Mouse (Mus musculus) heart, postnatal 0 days (tissue): ENCODE results near the gene Prr5l. TPM values are rescaled to one million over a fixed set of nuclear protein-coding genes. Genes with fewer than 3 reads are reported as not detected.

ENCODE experiments used
- ATAC-seq: fragments of 200-750 bp; cut with Nextera tagmentation; 2 replicates; pipeline ENCODE4 v1.8.0; 2017; ENCODE audit warnings: low read depth, moderate number of reproducible peaks, moderate library complexity; ENCODE audit not compliant: insufficient read depth
- DNase-seq: peaks from one replicate; pipeline ENCODE4 v3.0.0-alpha.2; 2016; ENCODE audit warnings: low spot score
- H3K27ac ChIP-seq: fragments of 300-500 bp; sonication (generic); 2 replicates; pipeline ENCODE4 v1.5.1; 2014; ENCODE audit warnings: low read depth, mild to moderate bottlenecking
- H3K27me3 ChIP-seq: fragments of 300-500 bp; sonication (generic); 2 replicates; pipeline ENCODE4 v1.6.1; 2014; ENCODE audit warnings: low read length, mixed read lengths; ENCODE audit not compliant: control insufficient read depth, insufficient read depth
- H3K36me3 ChIP-seq: fragments of 300-500 bp; sonication (generic); replicated peaks from 2 replicates; pipeline ENCODE4 v1.6.1; 2014; ENCODE audit warnings: low read length, mixed read lengths; ENCODE audit not compliant: control insufficient read depth, insufficient read depth
- H3K4me1 ChIP-seq: fragments of 300-500 bp; sonication (generic); 2 replicates; pipeline ENCODE4 v1.6.1; 2014; ENCODE audit warnings: antibody characterized with exemption; ENCODE audit not compliant: control insufficient read depth, insufficient read depth
- H3K4me2 ChIP-seq: fragments of 300-500 bp; sonication (generic); 2 replicates; pipeline ENCODE4 v1.6.1; 2014; ENCODE audit warnings: low read depth, mild to moderate bottlenecking, low read length, moderate library complexity
- H3K4me3 ChIP-seq: fragments of 300-500 bp; sonication (generic); 2 replicates; pipeline ENCODE4 v1.5.1; 2014; ENCODE audit warnings: low read depth, low read length
- H3K9ac ChIP-seq: fragments of 300-500 bp; sonication (generic); replicated peaks from 2 replicates; pipeline ENCODE4 v1.6.1; 2014; ENCODE audit warnings: low read depth, low read length, mixed read lengths
- H3K9me3 ChIP-seq: fragments of 300-500 bp; sonication (generic); replicated peaks from 2 replicates; pipeline ENCODE4 v1.6.1; 2016; ENCODE audit warnings: low read length; ENCODE audit not compliant: control insufficient read depth
- CTCF ChIP-seq: IDR thresholded peaks from 2 replicates; pipeline ENCODE4 v1.5.1; 2016; ENCODE audit warnings: antibody characterized with exemption, control low read depth, low read depth
- EP300 ChIP-seq: IDR thresholded peaks from 2 replicates; pipeline ENCODE4 v1.6.1; 2016; ENCODE audit warnings: antibody characterized with exemption, low read depth
- WGBS: fragments of 180-500 bp; shearing (Covaris S2); extraction: QIAGEN DNeasy Blood & Tissue Kit; methylation state at CpG from one replicate; pipeline ENCODE4 v1.1.7; 2014; 5-methylcytosine and 5-hydroxymethylcytosine counted together
- polyA plus RNA-seq: library from polyadenylated mRNA; unstranded; fragments of >200 nt; fragmentation: Nextera tagmentation; extraction: Ambion mirVana; gene quantifications from 2 replicates; pipeline ENCODE4 v1.2.1, GENCODE M21; 2015
- total RNA-seq: library from RNA; depleted of rRNA; stranded (reverse); fragments of >200 nt; gene quantifications from 2 replicates; pipeline ENCODE4 v1.2.3, GENCODE M21; 2014; ENCODE audit warnings: low replicate concordance

Prr5l gene
- total and polyA plus RNA-seq, 2 experiments from 2014 or later: 2.9 to 16.1 TPM

DNA sequence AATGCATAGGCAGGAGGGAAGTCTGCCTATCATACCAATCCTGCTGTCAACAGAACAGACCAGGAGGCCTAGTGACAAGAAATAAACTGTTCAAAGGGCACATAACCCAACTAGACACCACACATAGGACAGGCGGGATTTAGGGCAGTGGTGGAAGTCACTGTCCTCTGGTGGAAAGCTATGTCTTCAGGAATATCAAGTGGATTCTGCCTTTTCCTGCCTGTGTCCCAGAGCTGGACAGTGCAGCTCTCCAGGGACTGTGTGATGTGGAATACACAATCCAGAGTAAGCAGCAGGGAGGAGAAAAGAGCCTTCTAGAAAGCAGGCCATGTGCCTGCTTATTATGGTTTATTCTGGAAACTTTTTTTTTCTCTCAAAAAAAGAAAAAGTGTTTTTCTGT, 125.0 kb downstream of the Prr5l start:
- Histone ChIP-seq H3K4me2 (no peak overlapping the region), H3K36me3 (no peaks in the 10 kb centered on the region), H3K9me3 (no peaks in the 10 kb centered on the region), H3K4me3 (no peak overlapping the region), H3K27me3 (no peaks in the 10 kb centered on the region), H3K27ac (no peak overlapping the region), H3K4me1 (0 out of 2 replicates have a peak, but pooled peaks cover 4% of the 10 kb centered on the region), H3K9ac (no peak overlapping the region)
- ATAC-seq (no peak), DNase-seq (no peak)
- TF ChIP-seq CTCF (no peak), EP300 (no peak)
- 74% methylated on average over 1 of the region's 1 CpGs for WGBS

DNA sequence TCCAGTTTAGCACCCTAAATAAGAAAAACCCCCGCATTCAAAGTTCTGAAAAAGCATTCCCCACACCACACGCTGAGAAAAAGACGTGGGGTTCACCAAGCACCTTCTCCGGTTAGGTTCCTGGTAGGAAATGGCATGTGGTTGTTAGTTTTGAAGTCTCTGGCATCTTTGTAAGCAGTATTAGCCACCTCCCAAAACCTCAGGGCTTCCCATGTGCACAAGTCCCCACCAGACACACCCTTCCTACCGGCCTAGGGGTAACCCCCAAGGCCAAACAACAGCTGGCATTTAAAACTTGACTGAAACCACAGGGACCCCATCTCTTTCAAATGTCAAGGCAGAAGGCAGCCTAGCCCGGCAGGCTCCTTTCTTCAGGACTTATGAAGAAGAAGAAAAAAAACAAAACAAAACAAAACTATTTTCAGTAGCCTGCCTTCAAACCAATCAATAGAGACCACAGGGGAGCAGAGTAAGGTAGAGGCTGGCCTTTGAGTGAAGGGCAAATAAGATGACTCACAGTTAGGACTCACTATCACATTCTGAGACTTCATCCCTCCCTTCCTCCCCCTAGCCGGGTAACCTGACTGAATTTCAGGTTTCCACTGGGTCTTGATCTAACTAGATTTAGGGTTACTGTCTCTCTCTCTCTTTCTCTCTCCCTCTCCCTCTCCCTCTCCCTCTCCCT, 126.6 kb downstream of the Prr5l start:
- DNase-seq (no peak), ATAC-seq (no peak)
- no peak overlapping the region for H3K27ac ChIP-seq
- H3K9ac ChIP-seq: no peak overlapping the region
- no peak overlapping the region for H3K4me3 ChIP-seq
- H3K4me2 ChIP-seq: no peak overlapping the region
- no peaks in the 10 kb centered on the region for H3K27me3 ChIP-seq
- WGBS: 63% methylated on average over 7 of the region's 7 CpGs
- no peaks in the 10 kb centered on the region for H3K36me3 ChIP-seq
- TF ChIP-seq EP300 (no peak), CTCF (no peak)
- H3K9me3 ChIP-seq: no peaks in the 10 kb centered on the region
- 0 out of 2 replicates have a peak, but pooled peaks cover 4% of the 10 kb centered on the region for H3K4me1 ChIP-seq

DNA sequence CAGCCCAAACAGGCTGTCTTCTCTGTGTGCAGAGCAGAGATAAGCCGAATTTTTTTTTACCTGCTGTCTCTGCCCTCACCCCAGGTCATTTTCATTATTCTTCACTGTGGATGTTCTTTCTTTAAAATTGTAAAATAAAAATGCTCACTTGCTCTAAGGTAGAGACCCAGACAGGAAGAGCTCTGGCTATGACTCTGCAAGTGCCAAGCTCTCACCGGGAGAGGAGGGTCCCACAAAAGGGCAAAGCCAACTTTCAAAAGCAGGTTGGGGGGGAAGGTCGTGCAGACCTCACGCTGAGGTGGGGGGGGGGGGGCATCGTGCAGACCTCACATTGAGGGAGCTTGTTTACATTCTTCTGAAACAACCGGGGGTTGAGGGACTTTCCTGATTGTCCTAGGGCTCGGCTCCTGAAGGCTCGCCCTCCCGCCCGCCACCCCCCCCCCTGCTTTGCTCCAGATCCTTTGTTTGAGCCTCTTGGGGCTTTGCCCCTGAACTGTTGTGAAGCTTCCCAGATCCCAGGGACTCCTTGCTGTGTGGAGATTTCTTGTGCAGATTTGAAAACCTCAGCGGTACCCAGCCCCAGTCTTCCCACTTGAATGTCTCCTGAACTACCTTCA, 127.8 kb downstream of the Prr5l start:
- TF ChIP-seq CTCF: no peak
- TF ChIP-seq EP300: no peak
- no peak overlapping the region for H3K9ac ChIP-seq
- WGBS: 17% methylated on average over 11 of the region's 11 CpGs
- no peaks in the 10 kb centered on the region for H3K36me3 ChIP-seq
- no peak overlapping the region for H3K27ac ChIP-seq
- H3K9me3 ChIP-seq: no peaks in the 10 kb centered on the region
- H3K27me3 ChIP-seq: no peaks in the 10 kb centered on the region
- DNase-seq: no peak
- no peak for ATAC-seq
- 0 out of 2 replicates have a peak overlapping the region, but pooled peaks have one; percentile 5 for H3K4me3 ChIP-seq
- peak overlapping the region; percentile 51 for H3K4me2 ChIP-seq
- 0 out of 2 replicates have a peak, but pooled peaks cover 9% of the 10 kb centered on the region for H3K4me1 ChIP-seq

- no peak overlapping the region for H3K27ac ChIP-seq
- WGBS: 89% methylated on average over 4 of the region's 4 CpGs
These were observed 128.4 kb downstream of the Prr5l start for GRCm38 (mm10) chr2:101754428-101754827.

GRCm38 (mm10) chr2:101752979-101753378, 129.8 kb downstream of the Prr5l start:
- ATAC-seq (no peak), DNase-seq (no peak)
- no peak overlapping the region for H3K4me2 ChIP-seq
- H3K27me3 ChIP-seq: no peaks in the 10 kb centered on the region
- 0 out of 2 replicates have a peak, but pooled peaks cover 9% of the 10 kb centered on the region for H3K4me1 ChIP-seq
- no peak overlapping the region for H3K27ac ChIP-seq
- no peak overlapping the region for H3K9ac ChIP-seq
- WGBS: 94% methylated on average over 6 of the region's 6 CpGs
- TF ChIP-seq EP300 (no peak), CTCF (no peak)
- H3K36me3 ChIP-seq: no peaks in the 10 kb centered on the region
- H3K4me3 ChIP-seq: no peak overlapping the region
- H3K9me3 ChIP-seq: no peaks in the 10 kb centered on the region

More at GRCm38 (mm10) chr2:101754428-101754827, 128.4 kb downstream of the Prr5l start:
- no peaks in the 10 kb centered on the region for H3K27me3 ChIP-seq
- no peaks in the 10 kb centered on the region for H3K9me3 ChIP-seq
- 0 out of 2 replicates have a peak, but pooled peaks cover 9% of the 10 kb centered on the region for H3K4me1 ChIP-seq
- no peak overlapping the region for H3K4me3 ChIP-seq
- no peak overlapping the region for H3K4me2 ChIP-seq
- no peak for TF ChIP-seq EP300
- no peak for TF ChIP-seq CTCF
- H3K9ac ChIP-seq: no peak overlapping the region
- ATAC-seq (no peak), DNase-seq (no peak)
- no peaks in the 10 kb centered on the region for H3K36me3 ChIP-seq
